Mouse (Mus musculus): ENCODE results near the gene Hoxa3.

DNA sequence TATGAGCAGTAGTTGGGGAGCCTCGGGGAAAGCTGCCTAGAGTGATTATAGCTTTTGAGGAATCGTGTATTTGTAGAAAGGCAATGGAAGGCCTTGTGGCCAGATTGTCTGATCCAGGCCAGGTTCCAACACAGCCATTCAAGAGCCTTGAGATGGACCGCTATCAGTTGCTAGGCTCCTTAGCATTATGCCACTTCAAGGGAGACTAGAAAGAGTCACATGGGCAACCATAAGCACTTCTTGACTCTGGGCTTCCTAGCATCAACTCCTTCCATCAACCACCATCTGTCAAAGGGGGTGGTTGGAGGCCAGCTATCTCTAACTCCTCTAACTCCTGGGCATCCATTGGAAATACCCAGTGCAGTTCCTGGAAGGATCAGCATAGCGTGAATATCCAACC lies 36.7 kb upstream of the Hoxa3 start:
- TF ChIP-seq CTCF (IDR thresholded peaks at IDR 0.05; ENCODE audit: low read depth, low read length) (no peak), POLR2A (IDR thresholded peaks at IDR 0.05; ENCODE audit: borderline replicate concordance, low read depth, low read length) (no peak)
